Mouse (Mus musculus): ENCODE measurements at regions not wholly inside any gene's neighbourhood (a gene's known extent, or its start where the extent isn't known, plus 50 kb on each side); places are given as distances from the start of the nearest gene placed in this dataset.
A peak's percentile ranks its signal among the peaks of the same experiment; 100 is the strongest.
"Not testable (repeated sequence)": the region's sequence is repeated elsewhere in the genome, so short reads cannot be mapped to it uniquely, and the experiment has no call there.

DNA sequence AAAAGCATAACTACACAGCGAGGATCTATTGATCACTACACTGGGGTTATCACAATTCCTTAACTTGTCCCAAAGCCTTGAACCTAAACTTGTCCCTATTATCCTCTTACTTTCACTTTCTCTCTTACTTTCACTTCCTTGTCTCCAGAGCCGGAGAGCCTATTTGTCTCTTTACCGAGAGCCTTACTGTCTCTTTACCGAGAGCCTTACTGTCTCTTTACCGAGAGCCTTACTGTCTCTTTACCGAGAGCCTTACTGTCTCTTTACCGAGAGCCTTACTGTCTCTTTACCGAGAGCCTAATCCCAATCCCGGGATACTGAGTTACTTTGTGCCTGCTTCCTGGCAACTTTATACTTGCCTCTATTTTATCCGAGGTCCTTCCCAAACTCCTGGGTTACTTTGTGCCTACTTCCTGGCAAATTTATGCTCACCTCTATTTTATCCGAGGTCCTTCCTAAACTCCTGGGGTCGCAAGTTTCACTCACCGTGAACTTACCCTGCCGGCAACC is 335.3 kb upstream of the Ccng1 start:
- not testable (repeated sequence) for H3K9me3 ChIP-seq; H3K4me1 ChIP-seq (replicated peaks); H3K27ac ChIP-seq; H3K36me3 ChIP-seq; ATAC-seq; H3K4me2 ChIP-seq (replicated peaks); H3K9ac ChIP-seq; H3K27me3 ChIP-seq (replicated peaks); H3K4me3 ChIP-seq (replicated peaks)
- 92% methylated on average over 11 of the region's 14 CpGs for WGBS

DNA sequence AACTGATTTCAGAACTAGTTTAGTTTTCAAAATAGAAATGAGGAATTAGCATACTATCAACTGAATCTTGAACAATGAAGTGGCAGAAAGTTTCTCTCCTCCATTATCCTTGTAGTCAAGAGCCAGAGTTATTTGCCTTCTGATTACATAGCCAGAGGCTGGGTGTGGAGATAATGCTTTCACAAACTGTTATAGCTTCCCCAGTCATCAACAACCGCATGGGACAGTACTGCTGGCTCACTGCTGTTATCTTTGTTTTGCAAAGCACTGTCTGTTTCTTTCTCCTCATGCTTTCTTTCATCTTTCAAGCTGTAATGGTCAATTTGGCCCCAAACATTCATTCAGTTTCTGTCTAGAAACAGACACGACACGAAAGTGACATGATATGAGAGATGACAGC is 308.5 kb upstream of the Ccng1 start:
- no peaks in the 10 kb centered on the region for H3K4me1 ChIP-seq (replicated peaks)

DNA sequence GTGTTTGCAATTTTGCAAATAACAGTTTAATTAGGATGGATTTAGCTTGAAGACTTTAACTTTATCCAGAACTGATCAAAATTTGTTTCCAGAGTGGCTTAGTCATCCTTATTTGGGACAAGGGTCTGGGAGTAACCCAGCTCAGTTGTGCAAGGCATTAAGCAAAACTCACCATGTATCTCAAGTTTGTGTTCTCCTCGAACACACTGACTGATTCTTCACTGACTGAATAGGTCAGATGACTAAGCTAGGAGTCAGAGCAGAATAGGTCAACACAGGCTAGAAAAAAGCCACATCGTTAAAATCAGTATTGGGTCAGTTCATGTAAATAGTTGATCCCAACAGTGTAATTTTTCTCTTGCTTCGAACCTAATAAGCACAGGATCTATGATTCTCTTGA is 302.7 kb upstream of the Ccng1 start:
- Histone ChIP-seq H3K4me3 (replicated peaks) (no peak overlapping the region), H3K27me3 (replicated peaks) (no peaks in the 10 kb centered on the region), H3K36me3 (no peaks in the 10 kb centered on the region), H3K9me3 (no peaks in the 10 kb centered on the region), H3K4me1 (replicated peaks) (no peaks in the 10 kb centered on the region), H3K9ac (no peak overlapping the region), H3K27ac (no peak overlapping the region), H3K4me2 (replicated peaks) (no peak overlapping the region)
- 75% methylated on average over 3 of the region's 3 CpGs for WGBS
- no peak for ATAC-seq

More for the DNA sequence above, 308.5 kb upstream of the Ccng1 start:
- H3K9me3 ChIP-seq, result no peaks in the 10 kb centered on the region
- H3K9ac ChIP-seq, result no peak overlapping the region
- no peaks in the 10 kb centered on the region for H3K36me3 ChIP-seq
- H3K4me2 ChIP-seq (replicated peaks), result no peak overlapping the region
- no peaks in the 10 kb centered on the region for H3K27me3 ChIP-seq (replicated peaks)
- no peak for ATAC-seq
- WGBS, result 65% methylated on average over 3 of the region's 3 CpGs
- H3K27ac ChIP-seq, result no peak overlapping the region
- no peak overlapping the region for H3K4me3 ChIP-seq (replicated peaks)

DNA sequence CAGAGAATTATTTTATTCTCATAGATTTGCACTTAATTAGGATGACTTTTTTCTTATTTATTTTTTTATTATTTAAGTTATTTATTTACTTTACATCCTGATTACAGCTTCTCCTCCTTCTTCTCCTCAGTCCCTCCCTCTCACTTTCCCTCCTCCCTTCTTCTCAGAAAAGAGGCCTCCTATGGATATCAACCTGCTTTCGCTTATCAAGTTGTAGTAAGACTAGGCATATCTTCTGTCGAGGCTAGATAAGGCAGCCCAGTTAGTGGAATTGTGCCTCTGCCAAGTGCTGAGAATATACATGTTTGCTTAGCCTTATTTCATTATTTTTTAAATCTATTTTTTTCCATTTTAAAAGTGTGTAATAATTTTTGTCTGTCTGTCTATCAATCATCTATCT is 274.9 kb upstream of the Ccng1 start:
- Histone ChIP-seq H3K27ac (no peak overlapping the region), H3K4me1 (replicated peaks) (no peaks in the 10 kb centered on the region), H3K4me2 (replicated peaks) (no peak overlapping the region), H3K4me3 (replicated peaks) (no peak overlapping the region), H3K27me3 (replicated peaks) (no peaks in the 10 kb centered on the region), H3K9me3 (no peaks in the 10 kb centered on the region), H3K36me3 (no peaks in the 10 kb centered on the region), H3K9ac (no peak overlapping the region)
- WGBS, result 90% methylated on average over 2 of the region's 2 CpGs
- no peak for ATAC-seq

DNA sequence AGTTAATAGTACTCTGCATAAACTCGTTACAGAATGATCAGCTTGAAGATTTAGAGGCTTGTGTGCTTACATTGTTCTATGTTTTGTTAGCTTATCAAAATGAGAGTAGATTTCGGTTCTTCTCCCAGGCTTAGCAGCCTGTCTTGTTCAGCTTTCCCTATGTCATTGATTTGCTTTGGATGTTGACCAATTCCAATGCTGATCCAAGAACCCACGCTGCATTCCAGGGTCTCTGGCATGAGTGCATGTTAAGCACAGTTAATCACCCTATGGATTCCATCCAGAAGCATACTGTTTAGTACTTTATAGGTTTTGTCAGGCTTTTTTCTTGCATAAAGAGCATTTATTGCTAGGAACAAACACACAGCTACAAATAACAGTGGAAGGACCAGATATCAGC is 255.0 kb upstream of the Ccng1 start:
- H3K4me3 ChIP-seq (replicated peaks), result no peak overlapping the region
- H3K4me2 ChIP-seq (replicated peaks), result no peak overlapping the region
- H3K9me3 ChIP-seq, result no peaks in the 10 kb centered on the region
- no peaks in the 10 kb centered on the region for H3K4me1 ChIP-seq (replicated peaks)
- no peak overlapping the region for H3K27ac ChIP-seq
- H3K27me3 ChIP-seq (replicated peaks), result no peaks in the 10 kb centered on the region
- WGBS, result 70% methylated on average over 3 of the region's 3 CpGs
- no peak for ATAC-seq
- no peaks in the 10 kb centered on the region for H3K36me3 ChIP-seq
- H3K9ac ChIP-seq, result no peak overlapping the region

DNA sequence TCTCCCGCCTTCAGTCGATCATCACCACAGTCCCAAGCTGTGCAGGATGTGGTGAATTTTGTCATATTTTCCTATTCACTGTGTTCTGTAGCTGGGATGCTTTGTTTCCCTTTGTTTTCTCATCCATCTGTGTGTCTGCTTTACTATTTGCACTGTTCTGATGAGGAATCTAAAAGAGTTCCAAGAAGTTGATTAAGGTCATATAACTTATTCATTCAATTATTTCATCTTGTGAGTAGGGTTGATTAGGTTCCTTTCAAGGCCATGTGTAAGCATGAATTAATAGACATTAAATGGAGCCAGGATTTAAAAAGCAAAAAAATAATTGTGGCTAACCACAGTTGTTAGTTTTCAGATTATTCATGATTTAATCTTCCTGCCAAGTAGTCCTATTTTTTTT is 217.7 kb upstream of the Ccng1 start:
- Histone ChIP-seq H3K4me2 (replicated peaks) (no peak overlapping the region), H3K4me1 (replicated peaks) (no peaks in the 10 kb centered on the region), H3K9me3 (no peaks in the 10 kb centered on the region), H3K27me3 (replicated peaks) (no peaks in the 10 kb centered on the region), H3K9ac (no peak overlapping the region), H3K27ac (no peak overlapping the region), H3K4me3 (replicated peaks) (no peak overlapping the region), H3K36me3 (no peaks in the 10 kb centered on the region)
- WGBS, result 77% methylated on average over 2 of the region's 2 CpGs
- no peak for ATAC-seq

DNA sequence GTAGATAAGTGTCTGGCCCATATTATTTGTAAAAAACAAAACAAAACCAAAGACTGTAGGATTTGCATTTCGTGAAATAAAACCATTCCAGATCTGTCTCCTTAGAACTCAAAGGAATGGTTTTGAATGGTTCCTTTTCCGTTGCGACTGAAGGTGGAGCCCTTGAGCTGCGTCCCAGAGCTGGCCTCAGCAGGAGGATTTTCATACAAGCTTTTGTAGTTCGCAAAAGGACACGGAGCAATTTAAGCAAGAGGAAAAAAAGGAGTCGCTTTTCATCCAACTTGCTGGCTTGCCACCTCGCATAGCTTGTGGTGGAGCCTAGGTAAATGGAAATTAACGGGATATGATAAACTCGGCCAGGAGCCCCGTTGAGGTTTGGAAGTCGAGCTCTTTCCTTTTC is 172.1 kb upstream of the Ccng1 start:
- no peaks in the 10 kb centered on the region for H3K27me3 ChIP-seq (replicated peaks)
- ATAC-seq, result no peak
- H3K9me3 ChIP-seq, result no peaks in the 10 kb centered on the region
- no peaks in the 10 kb centered on the region for H3K4me1 ChIP-seq (replicated peaks)
- no peak overlapping the region for H3K27ac ChIP-seq
- H3K36me3 ChIP-seq, result no peaks in the 10 kb centered on the region
- H3K4me2 ChIP-seq (replicated peaks), result peak overlapping the region; percentile 59
- WGBS, result 2% methylated on average over 12 of the region's 12 CpGs
- no peak overlapping the region for H3K9ac ChIP-seq
- H3K4me3 ChIP-seq (replicated peaks), result peak overlapping the region; percentile 21; the same call in 1 of the 2 replicates

DNA sequence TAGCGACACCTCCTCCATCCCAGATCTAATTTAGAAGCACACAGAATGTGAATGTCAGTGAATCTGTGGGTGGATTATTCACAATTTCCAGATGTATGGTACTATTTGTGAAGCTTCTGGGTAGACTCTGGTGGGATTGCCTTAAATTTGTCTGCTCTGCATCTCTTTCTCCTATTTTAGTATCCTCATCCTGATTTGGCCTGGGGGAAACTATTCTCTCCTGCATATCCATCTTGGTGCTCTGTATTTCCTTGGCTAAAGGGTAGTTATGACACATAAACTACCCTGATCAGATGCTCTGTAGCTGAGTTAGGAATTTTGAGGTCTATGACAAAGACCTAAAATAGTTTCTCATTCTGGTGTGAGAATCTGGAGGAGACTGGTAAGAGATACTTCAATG is 136.4 kb upstream of the Ccng1 start:
- Histone ChIP-seq H3K36me3 (no peaks in the 10 kb centered on the region), H3K4me1 (replicated peaks) (no peaks in the 10 kb centered on the region), H3K9me3 (no peaks in the 10 kb centered on the region), H3K4me2 (replicated peaks) (no peak overlapping the region), H3K4me3 (replicated peaks) (no peak overlapping the region), H3K27ac (no peak overlapping the region), H3K9ac (no peak overlapping the region), H3K27me3 (replicated peaks) (no peaks in the 10 kb centered on the region)
- whole genome bisulfite sequencing, result 100% methylated on average over 1 of the region's 1 CpGs
- ATAC-seq, result no peak

DNA sequence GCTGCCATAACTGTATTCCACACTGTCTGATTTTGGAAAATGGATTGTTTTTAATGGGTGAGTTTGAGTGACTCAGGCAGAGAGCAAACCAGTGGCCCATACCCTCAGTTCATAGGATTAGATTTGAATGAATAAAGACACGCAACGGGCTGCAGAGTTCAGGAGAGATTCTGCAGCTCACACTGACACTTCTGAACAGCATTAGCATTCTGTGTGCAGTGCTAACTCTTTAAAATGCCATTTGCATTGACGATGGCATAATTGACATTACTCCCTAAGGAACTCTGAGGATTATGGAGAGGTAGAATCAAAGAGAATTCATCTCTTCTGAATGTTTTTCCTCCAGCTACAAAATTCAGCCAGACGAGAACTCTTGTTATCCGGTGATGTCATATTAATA is 129.4 kb upstream of the Ccng1 start:
- Histone ChIP-seq H3K36me3 (no peaks in the 10 kb centered on the region), H3K4me3 (replicated peaks) (no peak overlapping the region), H3K9me3 (no peaks in the 10 kb centered on the region), H3K4me1 (replicated peaks) (no peaks in the 10 kb centered on the region), H3K9ac (no peak overlapping the region), H3K27ac (no peak overlapping the region), H3K4me2 (replicated peaks) (no peak overlapping the region), H3K27me3 (replicated peaks) (no peaks in the 10 kb centered on the region)
- WGBS, result 80% methylated on average over 5 of the region's 5 CpGs
- no peak for ATAC-seq

DNA sequence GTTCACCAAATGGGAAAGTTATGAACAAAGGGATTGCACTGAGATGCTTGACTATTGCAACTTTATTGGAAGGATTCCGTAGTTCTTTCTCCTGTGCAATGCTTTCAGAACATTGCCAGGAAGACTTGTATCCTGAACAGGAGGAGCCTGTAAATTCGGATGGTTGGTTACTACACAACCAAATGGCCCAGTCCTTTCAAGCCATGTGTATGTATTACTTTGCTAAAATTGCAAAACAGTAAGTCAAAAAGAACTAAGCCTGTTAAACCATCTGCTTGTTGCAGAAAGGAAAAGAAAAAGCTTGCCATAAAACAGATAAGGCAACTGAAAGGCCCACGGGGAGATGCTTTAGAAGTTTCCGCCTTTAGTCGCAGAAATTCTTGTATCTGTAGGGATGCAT is 124.5 kb upstream of the Ccng1 start:
- Histone ChIP-seq H3K4me1 (replicated peaks) (no peaks in the 10 kb centered on the region), H3K4me2 (replicated peaks) (no peak overlapping the region), H3K36me3 (no peaks in the 10 kb centered on the region), H3K27me3 (replicated peaks) (no peaks in the 10 kb centered on the region), H3K9ac (no peak overlapping the region), H3K4me3 (replicated peaks) (no peak overlapping the region), H3K9me3 (no peaks in the 10 kb centered on the region), H3K27ac (no peak overlapping the region)
- no peak for ATAC-seq
- WGBS, result 84% methylated on average over 5 of the region's 5 CpGs

DNA sequence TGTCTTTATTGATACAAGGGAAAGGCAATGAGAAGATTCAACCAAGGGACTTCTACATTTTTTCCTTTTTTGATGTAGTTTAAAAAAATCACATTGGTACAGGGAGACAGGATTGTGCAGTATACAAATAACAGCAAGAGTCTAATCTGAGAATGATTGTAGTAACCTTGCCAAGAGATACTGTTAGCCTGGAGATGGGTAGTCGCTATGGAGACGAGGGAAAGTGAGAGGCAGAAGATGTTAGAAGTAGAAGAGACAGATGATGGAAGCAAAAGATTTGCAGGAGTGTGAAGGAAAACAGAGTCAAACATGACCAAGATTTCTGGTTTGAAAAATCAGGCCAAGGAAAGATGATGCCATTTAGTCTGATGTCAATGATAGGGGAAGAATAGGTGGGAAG is 117.9 kb upstream of the Ccng1 start:
- Histone ChIP-seq H3K4me3 (replicated peaks) (no peak overlapping the region), H3K27me3 (replicated peaks) (no peaks in the 10 kb centered on the region), H3K36me3 (no peaks in the 10 kb centered on the region), H3K9ac (no peak overlapping the region), H3K9me3 (no peaks in the 10 kb centered on the region), H3K27ac (no peak overlapping the region), H3K4me1 (replicated peaks) (no peaks in the 10 kb centered on the region), H3K4me2 (replicated peaks) (no peak overlapping the region)
- 80% methylated on average over 2 of the region's 2 CpGs for WGBS
- ATAC-seq, result no peak

DNA sequence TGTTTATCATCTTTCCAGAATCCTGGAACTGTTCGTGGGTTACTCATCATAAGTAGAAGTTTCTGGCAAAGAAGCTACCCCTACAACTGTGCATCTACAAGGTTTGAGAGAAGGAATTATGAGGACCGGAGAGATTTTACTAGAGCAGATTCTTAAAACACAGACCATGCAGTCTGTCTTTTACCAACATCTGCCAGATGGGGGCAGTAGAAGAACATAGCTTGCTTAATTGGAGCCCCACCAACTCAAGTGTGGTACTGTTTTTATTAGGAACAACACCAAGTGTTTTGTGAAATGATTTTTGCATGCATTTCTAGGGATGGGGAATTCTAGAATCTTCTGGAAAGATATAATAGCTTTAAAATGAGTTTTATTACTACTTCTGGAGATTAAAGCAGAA is 110.6 kb upstream of the Ccng1 start:
- Histone ChIP-seq H3K27me3 (replicated peaks) (no peaks in the 10 kb centered on the region), H3K36me3 (no peaks in the 10 kb centered on the region), H3K4me3 (replicated peaks) (no peak overlapping the region), H3K27ac (no peak overlapping the region), H3K4me2 (replicated peaks) (no peak overlapping the region), H3K9ac (no peak overlapping the region), H3K4me1 (replicated peaks) (no peaks in the 10 kb centered on the region), H3K9me3 (no peaks in the 10 kb centered on the region)
- 24% methylated on average over 2 of the region's 2 CpGs for WGBS
- no peak for ATAC-seq

DNA sequence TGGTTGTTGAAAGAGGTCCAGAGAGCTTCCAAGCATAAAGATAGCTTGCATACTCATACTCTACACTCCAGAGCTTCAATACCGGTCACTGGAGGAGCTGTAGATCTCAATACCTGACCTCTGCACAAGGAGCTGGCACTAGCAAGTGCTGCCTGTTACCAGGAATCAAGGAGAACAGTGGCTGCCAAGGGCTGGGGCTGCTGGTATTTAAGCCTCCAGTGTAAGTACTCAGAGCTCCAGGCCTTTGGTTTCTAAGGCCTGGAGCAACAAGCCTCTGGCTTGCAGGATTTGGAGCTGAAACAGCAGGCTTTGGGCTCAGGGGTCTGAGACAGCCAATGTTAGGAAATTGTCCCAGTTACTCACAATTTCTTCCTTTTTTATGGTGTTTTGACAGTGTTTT is 96.2 kb upstream of the Ccng1 start:
- H3K4me2 ChIP-seq (replicated peaks), result no peak overlapping the region
- H3K27me3 ChIP-seq (replicated peaks), result no peaks in the 10 kb centered on the region
- ATAC-seq, result no peak
- no peak overlapping the region for H3K4me3 ChIP-seq (replicated peaks)
- H3K4me1 ChIP-seq (replicated peaks), result no peaks in the 10 kb centered on the region
- no peaks in the 10 kb centered on the region for H3K36me3 ChIP-seq
- no peaks in the 10 kb centered on the region for H3K9me3 ChIP-seq
- H3K27ac ChIP-seq, result peak overlapping the region; percentile 63; the same call in 1 of the 2 replicates
- H3K9ac ChIP-seq, result no peak overlapping the region
- 78% methylated on average over 1 of the region's 1 CpGs for WGBS

All from intestine, embryonic 15.5 days (tissue).